8 mouse cellular contexts compared by ENCODE assay signal in genomic region chr5:52411567-52411966, GRCm38 (mm10). TPM values are rescaled to one million over a fixed set of nuclear protein-coding genes. Genes with fewer than 3 reads are reported as not detected.
DNase-seq lines count a peak whose midpoint lies in the region.

No protein-coding gene starts in this region.

- intact Hi-C loops in heart, postnatal 14 days (cut with DNase I) = no loop called here

- peak; percentile 4 to 34 for DNase-seq in heart, postnatal 14 days
- no peak for DNase-seq in heart, adult 11 months
- peak; percentile 16 for DNase-seq in ovary, postnatal 14 days (ENCODE audit: low spot score)
- DNase-seq in ovary, adult 18-20 months (ENCODE audit: low spot score) = no peak
- DNase-seq in forelimb bud, embryonic 11.5 days (ENCODE audit: low read depth, low spot score) = peak; percentile 69
- DNase-seq in retina, embryonic 14.5 days (ENCODE audit: low spot score) = peak; percentile 65
- DNase-seq in cerebellum, adult 9-11 months = no peak
- no peak for DNase-seq in cerebellum, postnatal 4 days (ENCODE audit: low spot score in 2 of 2)

RNA-seq across cellular contexts. Expression of gene Sod3, which starts 48.0 kb away (rescaled TPM):
- 10 to 100 TPM in 1 of 2 experiments, 1 to 10 TPM in 1; 9.6 to 13.6 TPM for total RNA-seq in heart, postnatal 14 days (2021)

RNA-seq across cellular contexts. Expression of gene Ccdc149, which starts 59.8 kb away (rescaled TPM):
- total RNA-seq in heart, postnatal 14 days (2021) = 1 to 10 TPM; 5.3 to 6.9 TPM

Comparison
In these comparisons a context has a peak if more than half of its experiments do, and no peak if none do; other contexts are left out.
1. DNase-seq: peak in heart, postnatal 14 days (2 of 2), ovary, postnatal 14 days (single experiment), forelimb bud, embryonic 11.5 days (single experiment) and retina, embryonic 14.5 days (single experiment); none in heart, adult 11 months (single experiment), ovary, adult 18-20 months (single experiment), cerebellum, adult 9-11 months (single experiment) and cerebellum, postnatal 4 days (0 of 2).